Mouse (Mus musculus) cortical plate, adult 2 months (tissue): ENCODE data around the gene Myd88. TPM values are rescaled to one million over a fixed set of nuclear protein-coding genes. Genes with fewer than 3 reads are reported as not detected.
A peak's percentile ranks its signal among the peaks of the same experiment; 100 is the strongest.
"Not testable (repeated sequence)": the region's sequence is repeated elsewhere in the genome, so short reads cannot be mapped to it uniquely, and the experiment has no call there.

Experiments
- H3K27ac ChIP-seq: fragments of 200-500 bp; 2 replicates; pipeline ENCODE4 v1.5.1; 2012; ENCODE audit warnings: low read length, control low read depth, inconsistent platforms; ENCODE audit not compliant: insufficient read depth
- H3K4me1 ChIP-seq: fragments of 200-500 bp; 2 replicates; pipeline ENCODE4 v1.6.1; 2011; ENCODE audit warnings: low read length; ENCODE audit not compliant: control insufficient read depth, insufficient read depth
- H3K4me3 ChIP-seq: fragments of 200-500 bp; 2 replicates; pipeline ENCODE4 v1.5.1; 2011; ENCODE audit warnings: mild to moderate bottlenecking, low read length, control low read depth; ENCODE audit not compliant: insufficient read depth
- CTCF ChIP-seq: fragments of 200-500 bp; IDR thresholded peaks from 2 replicates; pipeline ENCODE4 v1.5.1; 2011; ENCODE audit warnings: mild to moderate bottlenecking, control low read depth, low read length; ENCODE audit not compliant: insufficient read depth; ENCODE audit errors: extremely low read depth
- POLR2A ChIP-seq: fragments of 200-500 bp; IDR thresholded peaks from 2 replicates; pipeline ENCODE4 v1.6.1; 2011; ENCODE audit warnings: mild to moderate bottlenecking, low read length, control low read depth; ENCODE audit not compliant: insufficient read depth; ENCODE audit errors: extremely low read depth
- polyA plus RNA-seq: library from polyadenylated mRNA; depleted of rRNA; stranded (reverse); fragments of >200 nt; gene quantifications from 2 replicates; pipeline ENCODE4 v1.2.3, GENCODE M21; 2012; rRNA removed

The Myd88 gene
- polyA plus RNA-seq, result 5.4 TPM in 2 replicates

- H3K4me1 ChIP-seq, result peaks cover 3% of the 10 kb centered on the region
Observed at GRCm38 (mm10) chr9:119340909-119341816, at the start of gene Myd88. TSS of gene Myd88 (minus strand) at chr9:119341411.

GRCm38 (mm10) chr9:119390214-119390613 lies 49.0 kb upstream of the Myd88 start:
- no peak overlapping the region for H3K4me3 ChIP-seq
- TF ChIP-seq POLR2A (no peak), CTCF (no peak)
- no peaks in the 10 kb centered on the region for H3K4me1 ChIP-seq
- no peak overlapping the region for H3K27ac ChIP-seq

More at GRCm38 (mm10) chr9:119340909-119341816, at the start of gene Myd88:
- TF ChIP-seq POLR2A (peak; percentile 89), CTCF (no peak)
- peak within 1 kb of the TSS; percentile 53 for H3K4me3 ChIP-seq
- H3K27ac ChIP-seq, result peak within 1 kb of the TSS; percentile 76

- Histone ChIP-seq H3K4me3 (no peak overlapping the region), H3K27ac (no peak overlapping the region), H3K4me1 (no peaks in the 10 kb centered on the region)
- TF ChIP-seq CTCF (no peak), POLR2A (no peak)
Observed at GRCm38 (mm10) chr9:119388956-119389355, 47.7 kb upstream of the Myd88 start.

GRCm38 (mm10) chr9:119382603-119383002 lies 41.4 kb upstream of the Myd88 start:
- no peak overlapping the region for H3K27ac ChIP-seq
- no peak for TF ChIP-seq POLR2A
- no peaks in the 10 kb centered on the region for H3K4me1 ChIP-seq
- H3K4me3 ChIP-seq, result no peak overlapping the region

GRCm38 (mm10) chr9:119378231-119378630 lies 37.0 kb upstream of the Myd88 start:
- Histone ChIP-seq H3K4me3 (no peak overlapping the region), H3K27ac (no peak overlapping the region), H3K4me1 (no peaks in the 10 kb centered on the region)
- no peak for TF ChIP-seq POLR2A
- TF ChIP-seq CTCF, result no peak

DNA sequence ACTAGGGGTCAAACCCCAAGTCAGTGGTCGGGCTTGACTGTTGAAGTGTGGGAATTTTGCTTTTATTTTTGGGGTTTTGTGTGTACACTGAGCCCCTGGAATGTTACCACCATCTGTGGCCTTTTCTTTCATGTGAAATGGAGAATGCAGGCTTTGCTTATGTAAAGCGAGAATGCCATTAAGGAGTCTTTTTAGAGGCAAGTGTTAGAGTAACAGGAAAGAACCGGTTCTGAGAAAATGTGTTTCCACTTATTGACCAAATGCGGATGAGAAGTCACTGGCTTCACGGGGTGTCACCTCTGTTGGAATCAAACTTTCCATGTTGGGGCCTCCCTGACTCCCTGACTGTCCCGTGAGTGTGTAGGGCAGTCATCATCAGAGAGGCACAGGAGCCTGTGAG lies 34.3 kb upstream of the Myd88 start:
- TF ChIP-seq POLR2A (no peak), CTCF (no peak)
- no peak overlapping the region for H3K4me3 ChIP-seq
- H3K4me1 ChIP-seq, result no peaks in the 10 kb centered on the region
- no peak overlapping the region for H3K27ac ChIP-seq

DNA sequence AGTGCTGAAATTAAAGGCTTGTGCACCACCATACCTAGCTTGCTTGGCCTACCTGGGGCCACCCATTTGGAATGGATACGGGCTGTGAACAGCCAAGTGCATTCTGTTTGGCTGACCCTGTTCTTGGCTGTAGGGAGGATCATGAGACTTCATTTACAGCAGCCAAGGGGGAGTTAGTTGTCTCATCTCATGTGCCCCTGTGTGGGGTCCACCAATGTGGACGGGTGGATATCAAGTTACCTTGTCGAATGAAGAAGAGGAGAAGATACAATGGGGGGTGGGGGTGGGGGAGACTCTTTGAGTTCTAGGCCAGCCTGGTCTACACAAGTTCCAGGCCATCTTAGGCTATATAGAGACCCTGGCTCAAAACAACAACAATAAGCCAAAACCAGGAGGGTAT lies 33.8 kb upstream of the Myd88 start:
- Histone ChIP-seq H3K27ac (no peak overlapping the region), H3K4me1 (no peaks in the 10 kb centered on the region), H3K4me3 (no peak overlapping the region)
- no peak for TF ChIP-seq CTCF

- TF ChIP-seq POLR2A (no peak), CTCF (no peak)
- Histone ChIP-seq H3K4me3 (no peak overlapping the region), H3K4me1 (no peaks in the 10 kb centered on the region), H3K27ac (no peak overlapping the region)
Observed at GRCm38 (mm10) chr9:119371251-119371650, 30.0 kb upstream of the Myd88 start.

- not testable (repeated sequence) for H3K4me1 ChIP-seq, H3K4me3 ChIP-seq, H3K27ac ChIP-seq
Observed at GRCm38 (mm10) chr9:119370770-119371169, 29.6 kb upstream of the Myd88 start.

DNA sequence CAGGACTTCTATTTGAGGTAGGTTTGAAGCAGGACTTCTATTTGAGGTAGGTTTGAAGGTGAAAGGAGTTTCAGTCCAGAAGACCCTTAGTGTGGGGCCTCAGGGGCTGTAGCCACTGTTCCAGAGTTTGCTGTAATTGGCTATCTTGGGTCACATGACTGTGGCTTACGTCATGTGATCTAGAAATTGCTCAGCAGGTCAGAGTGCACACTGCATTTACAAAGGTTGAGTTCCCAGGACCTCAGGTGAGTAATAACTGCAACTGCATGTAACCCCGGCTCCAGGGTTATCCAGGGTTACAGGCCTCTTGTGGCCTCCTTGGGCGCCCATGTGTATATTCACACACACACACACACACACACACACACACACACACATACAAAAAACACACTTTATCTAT lies 27.2 kb upstream of the Myd88 start:
- no peak for TF ChIP-seq CTCF
- no peak for TF ChIP-seq POLR2A
- Histone ChIP-seq H3K27ac (no peak overlapping the region), H3K4me3 (no peak overlapping the region), H3K4me1 (no peaks in the 10 kb centered on the region)
